Mouse (Mus musculus) limb, embryonic 11.5 days (tissue): ENCODE data around the gene Exosc5. TPM values are rescaled to one million over a fixed set of nuclear protein-coding genes. Genes with fewer than 3 reads are reported as not detected.

Experiments
- ATAC-seq: fragments of 200-750 bp; cut with Nextera tagmentation; 2 replicates; pipeline ENCODE4 v1.8.0; 2017; ENCODE audit warnings: low read depth; ENCODE audit not compliant: insufficient number of reproducible peaks, low FRiP score, low TSS enrichment
- DNase-seq: peaks from one replicate; pipeline ENCODE4 v3.0.0-alpha.2; 2015; ENCODE audit warnings: low spot score
- H3K27ac ChIP-seq: fragments of 300-500 bp; sonication (generic); replicated peaks from 2 replicates; pipeline ENCODE4 v1.5.1; 2014; ENCODE audit warnings: low read depth, mild to moderate bottlenecking, low read length
- H3K27me3 ChIP-seq: fragments of 300-500 bp; sonication (generic); 2 replicates; pipeline ENCODE4 v1.6.1; 2014; ENCODE audit warnings: mild to moderate bottlenecking, low read length, mixed read lengths; ENCODE audit not compliant: control insufficient read depth, insufficient read depth
- H3K36me3 ChIP-seq: fragments of 300-500 bp; sonication (generic); 2 replicates; pipeline ENCODE4 v1.6.1; 2014; ENCODE audit warnings: mild to moderate bottlenecking, low read length, moderate library complexity, mixed read lengths; ENCODE audit not compliant: control insufficient read depth, insufficient read depth
- H3K4me1 ChIP-seq: fragments of 300-500 bp; sonication (generic); 2 replicates; pipeline ENCODE4 v1.6.1; 2014; ENCODE audit warnings: low read length, mixed read lengths; ENCODE audit not compliant: control insufficient read depth, insufficient read depth
- H3K4me2 ChIP-seq: fragments of 300-500 bp; sonication (generic); 2 replicates; pipeline ENCODE4 v1.6.1; 2014; ENCODE audit warnings: low read depth, mild to moderate bottlenecking, moderate library complexity; ENCODE audit not compliant: severe bottlenecking
- H3K4me3 ChIP-seq: fragments of 300-500 bp; sonication (generic); 2 replicates; pipeline ENCODE4 v1.5.1; 2014; ENCODE audit warnings: low read depth, low read length
- H3K9ac ChIP-seq: fragments of 300-500 bp; sonication (generic); 2 replicates; pipeline ENCODE4 v1.6.1; 2014; ENCODE audit warnings: mild to moderate bottlenecking, low read length
- H3K9me3 ChIP-seq: fragments of 300-500 bp; sonication (generic); 2 replicates; pipeline ENCODE4 v1.6.1; 2016; ENCODE audit warnings: low read length; ENCODE audit not compliant: control insufficient read depth
- WGBS: fragments of 180-500 bp; shearing (Covaris S2); extraction: QIAGEN DNeasy Blood & Tissue Kit; methylation state at CpG from one replicate; pipeline ENCODE4 v1.1.7; 2014; 5-methylcytosine and 5-hydroxymethylcytosine counted together
- polyA plus RNA-seq: library from polyadenylated mRNA; unstranded; fragments of >200 nt; fragmentation: Nextera tagmentation; extraction: Ambion mirVana; gene quantifications from 2 replicates; pipeline ENCODE4 v1.2.1, GENCODE M21; 2014

The Exosc5 gene
- polyA plus RNA-seq, 1 experiment from 2014 or later: 70.0 TPM

GRCm38 (mm10) chr7:25618865-25619721, 39.9 kb upstream of the Exosc5 start, which contains the start of gene Dmac2:
TSS of gene Dmac2 (plus strand) at chr7:25619414.
- H3K4me1 ChIP-seq: 0 out of 2 replicates have a peak, but pooled peaks cover 3% of the 10 kb centered on the region
- no peaks in the 10 kb centered on the region for H3K9me3 ChIP-seq
- 0 out of 2 replicates have a peak, but pooled peaks cover 3% of the 10 kb centered on the region for H3K36me3 ChIP-seq
- H3K9ac ChIP-seq: peak within 1 kb of the TSS; percentile 53
- no peak within 1 kb of the TSS for H3K27ac ChIP-seq
- ATAC-seq (peak; percentile 92), DNase-seq (peak; percentile 94)
- no peaks in the 10 kb centered on the region for H3K27me3 ChIP-seq
- H3K4me2 ChIP-seq: peak within 1 kb of the TSS; percentile 50
- peak within 1 kb of the TSS; percentile 52 for H3K4me3 ChIP-seq
- 2% methylated on average over 53 of the region's 53 CpGs for WGBS

GRCm38 (mm10) chr7:25619722-25619991, 39.3 kb upstream of the Exosc5 start:
- Histone ChIP-seq H3K4me3 (peak overlapping the region; percentile 52), H3K4me2 (peak overlapping the region; percentile 50), H3K36me3 (0 out of 2 replicates have a peak, but pooled peaks cover 3% of the 10 kb centered on the region), H3K9me3 (no peaks in the 10 kb centered on the region), H3K27me3 (no peaks in the 10 kb centered on the region), H3K9ac (peak overlapping the region; percentile 53), H3K4me1 (0 out of 2 replicates have a peak, but pooled peaks cover 3% of the 10 kb centered on the region), H3K27ac (no peak overlapping the region)
- ATAC-seq (no peak), DNase-seq (no peak)
- 19% methylated on average over 5 of the region's 5 CpGs for WGBS

- ATAC-seq: no peak
- no peak overlapping the region for H3K27ac ChIP-seq
- H3K9ac ChIP-seq: no peak overlapping the region
- peak overlapping the region; percentile 50 for H3K4me2 ChIP-seq
- no peak for DNase-seq
- no peaks in the 10 kb centered on the region for H3K27me3 ChIP-seq
- H3K9me3 ChIP-seq: no peaks in the 10 kb centered on the region
- H3K36me3 ChIP-seq: 0 out of 2 replicates have a peak, but pooled peaks cover 3% of the 10 kb centered on the region
- WGBS: 89% methylated on average over 5 of the region's 5 CpGs
- H3K4me1 ChIP-seq: 0 out of 2 replicates have a peak, but pooled peaks cover 3% of the 10 kb centered on the region
- peak overlapping the region; percentile 52; the same call in 1 of the 2 replicates for H3K4me3 ChIP-seq
Observed at GRCm38 (mm10) chr7:25620101-25620500, 38.9 kb upstream of the Exosc5 start.

- H3K27me3 ChIP-seq: no peaks in the 10 kb centered on the region
- H3K4me3 ChIP-seq: no peak overlapping the region
- H3K27ac ChIP-seq: no peak overlapping the region
- DNase-seq: no peak
- WGBS: 88% methylated on average over 10 of the region's 11 CpGs
- H3K4me2 ChIP-seq: no peak overlapping the region
- ATAC-seq: no peak
- H3K9me3 ChIP-seq: no peaks in the 10 kb centered on the region
- H3K36me3 ChIP-seq: 0 out of 2 replicates have a peak, but pooled peaks cover 3% of the 10 kb centered on the region
- H3K9ac ChIP-seq: no peak overlapping the region
- H3K4me1 ChIP-seq: 0 out of 2 replicates have a peak, but pooled peaks cover 3% of the 10 kb centered on the region
Observed at GRCm38 (mm10) chr7:25620751-25621150, 38.2 kb upstream of the Exosc5 start.

- DNase-seq (no peak), ATAC-seq (no peak)
- no peak overlapping the region for H3K4me3 ChIP-seq
- no peaks in the 10 kb centered on the region for H3K9me3 ChIP-seq
- no peaks in the 10 kb centered on the region for H3K27me3 ChIP-seq
- 0 out of 2 replicates have a peak, but pooled peaks cover 3% of the 10 kb centered on the region for H3K36me3 ChIP-seq
- no peak overlapping the region for H3K4me2 ChIP-seq
- 88% methylated on average over 11 of the region's 11 CpGs for WGBS
- H3K9ac ChIP-seq: no peak overlapping the region
- H3K27ac ChIP-seq: no peak overlapping the region
- 0 out of 2 replicates have a peak, but pooled peaks cover 5% of the 10 kb centered on the region for H3K4me1 ChIP-seq
Observed at GRCm38 (mm10) chr7:25623857-25624370, 35.0 kb upstream of the Exosc5 start.

DNA sequence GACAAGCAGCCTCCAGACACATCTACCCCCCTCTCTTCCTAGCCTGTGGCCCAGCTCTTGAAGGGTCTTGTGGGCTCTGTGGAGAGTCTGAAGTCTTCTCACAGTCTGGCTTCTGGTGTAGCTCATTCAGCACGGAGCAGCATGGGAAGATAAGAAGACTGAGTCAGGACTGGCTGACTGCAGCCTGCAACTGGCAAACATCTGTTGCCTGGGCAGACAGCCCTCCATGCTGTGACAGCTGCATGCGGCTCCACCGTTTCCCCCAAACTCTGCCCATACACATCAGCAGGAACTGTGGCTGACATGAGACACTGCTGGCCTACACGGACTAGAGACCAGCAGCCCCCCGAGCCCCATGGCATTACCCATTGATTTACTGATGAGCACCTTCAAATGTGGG, 34.1 kb upstream of the Exosc5 start:
- no peak for DNase-seq
- Histone ChIP-seq H3K4me2 (no peak overlapping the region), H3K27ac (no peak overlapping the region), H3K9me3 (no peaks in the 10 kb centered on the region), H3K36me3 (0 out of 2 replicates have a peak, but pooled peaks cover 3% of the 10 kb centered on the region), H3K27me3 (no peaks in the 10 kb centered on the region), H3K4me1 (0 out of 2 replicates have a peak, but pooled peaks cover 5% of the 10 kb centered on the region), H3K4me3 (no peak overlapping the region), H3K9ac (no peak overlapping the region)
- ATAC-seq: no peak
- WGBS: 82% methylated on average over 5 of the region's 5 CpGs

GRCm38 (mm10) chr7:25625594-25626250, 33.2 kb upstream of the Exosc5 start:
- ATAC-seq (no peak), DNase-seq (peak; percentile 40)
- Histone ChIP-seq H3K27me3 (no peaks in the 10 kb centered on the region), H3K4me2 (no peak overlapping the region), H3K9ac (no peak overlapping the region), H3K9me3 (no peaks in the 10 kb centered on the region), H3K4me3 (no peak overlapping the region), H3K36me3 (peaks cover 3% of the 10 kb centered on the region; the same call in 1 of the 2 replicates), H3K27ac (no peak overlapping the region), H3K4me1 (0 out of 2 replicates have a peak, but pooled peaks cover 2% of the 10 kb centered on the region)
- 78% methylated on average over 10 of the region's 10 CpGs for WGBS
